Mouse (Mus musculus) left cerebral cortex, adult 18-20 months (tissue): ENCODE measurements around the gene Fkbp14. TPM values are rescaled to one million over a fixed set of nuclear protein-coding genes. Genes with fewer than 3 reads are reported as not detected.
A peak's percentile ranks its signal among the peaks of the same experiment; 100 is the strongest.

Experiments
- DNase-seq, 2 experiments: peaks; one replicate each; pipeline ENCODE4 v3.0.0; 2021 to 2022; ENCODE audit warnings: low spot score in 2 of 2, mixed read lengths in 1 of 2
- total RNA-seq, 2 experiments: library from RNA; stranded (reverse); gene quantifications; 2 replicates each; pipeline ENCODE4 v1.2.3; 2021

Gene Fkbp14
- total RNA-seq, 2 experiments from 2014 or later = 9.5 to 9.9 TPM

- no peak for DNase-seq
Observed at GRCm38 (mm10) chr6:54590691-54591090, 6.4 kb downstream of the Fkbp14 start.

- no peak for DNase-seq
Observed at GRCm38 (mm10) chr6:54588212-54588611, 8.9 kb downstream of the Fkbp14 start.

- no peak for DNase-seq
Observed at GRCm38 (mm10) chr6:54587683-54588082, 9.4 kb downstream of the Fkbp14 start.

- DNase-seq = no peak
Observed at GRCm38 (mm10) chr6:54586911-54587310, 10.2 kb downstream of the Fkbp14 start.

GRCm38 (mm10) chr6:54586175-54586574 lies 10.9 kb downstream of the Fkbp14 start:
- peak; percentile 53 to 71 for DNase-seq

- no peak for DNase-seq
Observed at GRCm38 (mm10) chr6:54573218-54573955, 23.7 kb downstream of the Fkbp14 start.

- no peak for DNase-seq
Observed at GRCm38 (mm10) chr6:54569776-54570175, 27.3 kb downstream of the Fkbp14 start.

- no peak for DNase-seq
Observed at GRCm38 (mm10) chr6:54566546-54566919, 30.6 kb downstream of the Fkbp14 start.

- DNase-seq = peak; percentile 75 to 81
Observed at GRCm38 (mm10) chr6:54565665-54566545, 31.2 kb downstream of the Fkbp14 start, which contains the start of gene Scrn1. Gene Scrn1, minus strand, starts transcription at chr6:54566489.

GRCm38 (mm10) chr6:54565012-54565411 lies 32.1 kb downstream of the Fkbp14 start:
- DNase-seq = peak in 1 of 2 experiments; percentile 33

- no peak for DNase-seq
Observed at GRCm38 (mm10) chr6:54564506-54564991, 32.6 kb downstream of the Fkbp14 start.

- no peak for DNase-seq
Observed at GRCm38 (mm10) chr6:54563561-54563960, 33.5 kb downstream of the Fkbp14 start.

- no peak for DNase-seq
Observed at GRCm38 (mm10) chr6:54562018-54562809, 34.9 kb downstream of the Fkbp14 start.

GRCm38 (mm10) chr6:54558466-54558865 lies 38.6 kb downstream of the Fkbp14 start:
- no peak for DNase-seq

GRCm38 (mm10) chr6:54557671-54558070 lies 39.4 kb downstream of the Fkbp14 start:
- no peak for DNase-seq

GRCm38 (mm10) chr6:54555816-54556215 lies 41.3 kb downstream of the Fkbp14 start:
- DNase-seq = no peak

GRCm38 (mm10) chr6:54554341-54555110 lies 42.6 kb downstream of the Fkbp14 start:
- no peak for DNase-seq

GRCm38 (mm10) chr6:54553632-54554031 lies 43.5 kb downstream of the Fkbp14 start:
- DNase-seq = no peak

GRCm38 (mm10) chr6:54552721-54553413 lies 44.2 kb downstream of the Fkbp14 start:
- no peak for DNase-seq
